Mouse (Mus musculus) small intestine, adult 2 months (tissue): ENCODE results near the gene Gan.

Experiments
- CTCF ChIP-seq: fragments of 200-500 bp; IDR thresholded peaks from 2 replicates; pipeline ENCODE4 v1.5.1; 2012; ENCODE audit warnings: low read depth, mild to moderate bottlenecking, control low read depth, inconsistent platforms, low read length, moderate library complexity, mixed read lengths; ENCODE audit not compliant: insufficient replicate concordance, insufficient read length; ENCODE audit errors: extremely low read depth
- POLR2A ChIP-seq: fragments of 200-500 bp; IDR thresholded peaks from 2 replicates; pipeline ENCODE4 v1.6.1; 2012; ENCODE audit warnings: low read depth, mild to moderate bottlenecking, control low read depth, inconsistent platforms, low read length, moderate library complexity

DNA sequence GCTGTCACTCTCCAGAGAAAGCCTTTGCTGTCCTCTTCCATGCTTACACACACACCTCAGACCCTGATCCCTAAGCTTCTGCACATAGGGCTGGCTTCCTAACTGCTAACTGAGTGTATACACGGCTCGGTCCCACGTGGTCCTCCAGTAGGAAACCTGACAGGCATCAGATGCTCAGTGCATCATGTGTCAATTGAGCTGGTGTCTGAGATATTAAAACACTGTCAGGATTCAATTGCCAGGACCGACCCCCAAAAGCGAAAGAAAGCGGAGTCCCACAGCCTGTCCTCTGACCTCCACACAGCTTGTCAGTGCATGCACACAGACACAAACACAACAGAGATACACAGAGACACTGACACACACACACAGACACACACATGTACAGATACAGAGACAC, 39.6 kb downstream of the Gan start:
- no peak for TF ChIP-seq POLR2A
- TF ChIP-seq CTCF = no peak
